Mouse (Mus musculus) ES-Bruce4 (cell line): Measurements from ENCODE around the gene Rpusd3.
A peak's percentile ranks its signal among the peaks of the same experiment; 100 is the strongest.

Source experiments
- CTCF ChIP-seq: IDR thresholded peaks from one replicate; pipeline ENCODE4 v1.8.1; 2011; ENCODE audit warnings: low read depth, low read length
- EP300 ChIP-seq: IDR thresholded peaks from 2 replicates; pipeline ENCODE4 v1.6.1; 2011; ENCODE audit warnings: low read depth, low read length; ENCODE audit not compliant: insufficient read depth
- POLR2A ChIP-seq: IDR thresholded peaks from one replicate; pipeline ENCODE4 v1.8.1; 2011; ENCODE audit warnings: low read length; ENCODE audit not compliant: insufficient read depth

GRCm38 (mm10) chr6:113377172-113377495, 42.0 kb downstream of the Rpusd3 start:
- TF ChIP-seq CTCF (no peak), EP300 (no peak), POLR2A (peak; percentile 71)
